Mouse (Mus musculus): ENCODE data around the gene Dot1l. TPM values are rescaled to one million over a fixed set of nuclear protein-coding genes. Genes with fewer than 3 reads are reported as not detected.
"Not testable (repeated sequence)": the region's sequence is repeated elsewhere in the genome, so short reads cannot be mapped to it uniquely, and the experiment has no call there.

Dot1l gene
- total and polyA plus RNA-seq, 2 experiments from 2014 or later = 13.4 to 34.4 TPM

DNA sequence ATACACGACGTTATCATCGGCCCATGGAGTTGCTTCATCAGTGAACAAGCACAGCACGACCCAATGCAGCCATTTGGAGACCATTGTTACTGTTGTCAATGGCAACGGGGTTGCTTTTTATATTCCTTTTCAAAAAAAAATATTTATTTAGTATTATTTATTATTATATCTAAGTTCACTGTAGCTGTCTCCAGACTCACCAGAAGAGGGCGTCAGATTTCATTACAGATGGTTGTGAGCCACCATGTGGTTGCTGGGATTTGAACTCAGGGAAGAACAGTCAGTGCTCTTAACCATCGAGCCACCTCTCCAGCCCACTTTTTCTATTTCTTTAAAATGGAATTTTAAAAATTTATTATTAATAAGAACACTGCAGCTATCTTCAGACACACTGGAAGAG lies 59.8 kb downstream of the Dot1l start:
- ATAC-seq (ENCODE audit: low FRiP score) = no peak
- H3K4me2 ChIP-seq (ENCODE audit: low read depth, low read length, poor library complexity, severe bottlenecking) = no peak overlapping the region

DNA sequence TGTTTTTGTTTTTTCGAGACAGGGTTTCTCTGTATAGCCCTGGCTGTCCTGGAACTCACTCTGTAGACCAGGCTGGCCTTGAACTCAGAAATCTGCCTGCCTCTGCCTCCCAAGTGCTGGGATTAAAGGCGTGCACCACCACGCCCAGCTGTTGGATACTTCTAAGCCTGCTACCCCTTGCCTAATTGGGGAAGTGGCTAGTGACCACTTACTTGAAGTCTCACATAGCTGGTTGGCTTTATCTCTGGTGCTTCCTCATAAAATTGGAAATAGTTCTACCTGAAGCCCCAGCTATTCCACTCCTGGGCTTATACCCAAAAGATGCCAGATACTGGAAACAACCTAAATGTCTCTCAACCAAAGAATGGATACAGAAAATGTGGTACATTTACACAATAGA lies 61.3 kb downstream of the Dot1l start:
- not testable (repeated sequence) for H3K4me2 ChIP-seq (ENCODE audit: low read depth, low read length, poor library complexity, severe bottlenecking); H3K36me3 ChIP-seq (ENCODE audit: insufficient read depth, low read length); H3K27me3 ChIP-seq (ENCODE audit: insufficient read depth, low read length); DNase-seq (ENCODE audit: low spot score); H3K9ac ChIP-seq (replicated peaks; ENCODE audit: low read length, poor library complexity, severe bottlenecking); ATAC-seq (ENCODE audit: low FRiP score); H3K4me1 ChIP-seq (ENCODE audit: insufficient read depth, low read length); H3K27ac ChIP-seq (ENCODE audit: low read depth, low read length); H3K9me3 ChIP-seq (ENCODE audit: low read length); H3K4me3 ChIP-seq (ENCODE audit: low read depth, low read length)
- 80% methylated on average over 3 of the region's 3 CpGs for WGBS

More for the DNA sequence above, 59.8 kb downstream of the Dot1l start:
- no peaks in the 10 kb centered on the region for H3K36me3 ChIP-seq (ENCODE audit: insufficient read depth, low read length)
- H3K27me3 ChIP-seq (ENCODE audit: insufficient read depth, low read length) = no peaks in the 10 kb centered on the region
- H3K4me3 ChIP-seq (ENCODE audit: low read depth, low read length) = no peak overlapping the region
- TF ChIP-seq CTCF (IDR thresholded peaks at IDR 0.05) = 0 out of 2 replicates have a peak, but pooled peaks have one; percentile 16
- DNase-seq (ENCODE audit: low spot score) = no peak
- H3K27ac ChIP-seq (ENCODE audit: low read depth, low read length) = no peak overlapping the region
- H3K9ac ChIP-seq (replicated peaks; ENCODE audit: low read length, poor library complexity, severe bottlenecking) = no peak overlapping the region
- WGBS = 59% methylated on average over 7 of the region's 7 CpGs
- no peaks in the 10 kb centered on the region for H3K9me3 ChIP-seq (ENCODE audit: low read length)
- peaks cover 5% of the 10 kb centered on the region; the same call in 1 of the 2 replicates for H3K4me1 ChIP-seq (ENCODE audit: insufficient read depth, low read length)

DNA sequence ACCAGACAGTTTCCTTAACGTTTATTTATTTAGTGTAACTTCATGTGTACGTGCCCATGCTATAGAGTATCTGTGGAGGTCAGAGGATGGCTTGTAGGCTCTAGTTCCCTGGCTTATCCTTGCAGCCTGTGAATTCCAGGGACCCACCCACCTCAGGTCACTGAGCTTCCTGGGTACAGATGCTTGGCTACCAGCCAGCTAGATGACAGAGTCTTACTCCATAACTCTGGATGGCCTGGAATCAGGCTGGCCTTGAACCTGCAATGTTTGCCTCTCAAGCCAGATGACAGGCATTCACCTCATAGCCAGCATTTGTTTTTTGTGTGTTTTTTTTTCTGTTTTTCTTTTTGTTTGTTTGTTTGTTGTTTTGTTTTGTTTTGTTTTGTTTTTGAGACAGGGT lies 62.2 kb downstream of the Dot1l start:
- no peak for TF ChIP-seq CTCF (IDR thresholded peaks at IDR 0.05)
- no peak overlapping the region for H3K9ac ChIP-seq (replicated peaks; ENCODE audit: low read length, poor library complexity, severe bottlenecking)
- DNase-seq (ENCODE audit: low spot score) (no peak), ATAC-seq (ENCODE audit: low FRiP score) (no peak)
- no peak overlapping the region for H3K4me3 ChIP-seq (ENCODE audit: low read depth, low read length)
- no peak overlapping the region for H3K4me2 ChIP-seq (ENCODE audit: low read depth, low read length, poor library complexity, severe bottlenecking)
- H3K4me1 ChIP-seq (ENCODE audit: insufficient read depth, low read length) = no peaks in the 10 kb centered on the region
- H3K27ac ChIP-seq (ENCODE audit: low read depth, low read length) = no peak overlapping the region
- H3K9me3 ChIP-seq (ENCODE audit: low read length) = no peaks in the 10 kb centered on the region
- no peaks in the 10 kb centered on the region for H3K36me3 ChIP-seq (ENCODE audit: insufficient read depth, low read length)
- 58% methylated on average over 2 of the region's 2 CpGs for WGBS
- H3K27me3 ChIP-seq (ENCODE audit: insufficient read depth, low read length) = no peaks in the 10 kb centered on the region

DNA sequence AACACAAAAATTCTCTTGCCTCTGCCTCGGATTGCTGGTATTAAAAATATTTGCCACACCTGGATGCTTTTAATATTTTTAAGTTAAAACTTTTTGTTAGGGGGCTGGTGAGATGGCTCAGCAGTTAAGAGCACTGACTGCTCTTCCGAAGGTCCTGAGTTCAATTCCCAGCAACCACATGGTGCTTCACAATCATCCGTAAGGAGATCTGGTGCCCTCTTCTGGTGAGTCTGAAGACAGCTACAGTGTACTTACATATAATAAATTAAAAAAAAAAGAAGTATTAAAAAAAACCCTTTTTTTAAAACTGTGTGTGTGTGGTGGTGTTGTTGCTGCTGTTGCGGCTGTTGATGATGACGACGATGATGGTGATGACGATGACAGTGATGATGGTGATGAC lies 62.9 kb downstream of the Dot1l start:
- H3K4me1 ChIP-seq (ENCODE audit: insufficient read depth, low read length); H3K27ac ChIP-seq (ENCODE audit: low read depth, low read length); ATAC-seq (ENCODE audit: low FRiP score); H3K36me3 ChIP-seq (ENCODE audit: insufficient read depth, low read length); H3K4me3 ChIP-seq (ENCODE audit: low read depth, low read length); H3K4me2 ChIP-seq (ENCODE audit: low read depth, low read length, poor library complexity, severe bottlenecking); H3K27me3 ChIP-seq (ENCODE audit: insufficient read depth, low read length); H3K9ac ChIP-seq (replicated peaks; ENCODE audit: low read length, poor library complexity, severe bottlenecking); H3K9me3 ChIP-seq (ENCODE audit: low read length); DNase-seq (ENCODE audit: low spot score): not testable (repeated sequence)
- peak; percentile 44; the same call in 1 of the 2 replicates for TF ChIP-seq CTCF (IDR thresholded peaks at IDR 0.05)
- WGBS = 81% methylated on average over 7 of the region's 7 CpGs

DNA sequence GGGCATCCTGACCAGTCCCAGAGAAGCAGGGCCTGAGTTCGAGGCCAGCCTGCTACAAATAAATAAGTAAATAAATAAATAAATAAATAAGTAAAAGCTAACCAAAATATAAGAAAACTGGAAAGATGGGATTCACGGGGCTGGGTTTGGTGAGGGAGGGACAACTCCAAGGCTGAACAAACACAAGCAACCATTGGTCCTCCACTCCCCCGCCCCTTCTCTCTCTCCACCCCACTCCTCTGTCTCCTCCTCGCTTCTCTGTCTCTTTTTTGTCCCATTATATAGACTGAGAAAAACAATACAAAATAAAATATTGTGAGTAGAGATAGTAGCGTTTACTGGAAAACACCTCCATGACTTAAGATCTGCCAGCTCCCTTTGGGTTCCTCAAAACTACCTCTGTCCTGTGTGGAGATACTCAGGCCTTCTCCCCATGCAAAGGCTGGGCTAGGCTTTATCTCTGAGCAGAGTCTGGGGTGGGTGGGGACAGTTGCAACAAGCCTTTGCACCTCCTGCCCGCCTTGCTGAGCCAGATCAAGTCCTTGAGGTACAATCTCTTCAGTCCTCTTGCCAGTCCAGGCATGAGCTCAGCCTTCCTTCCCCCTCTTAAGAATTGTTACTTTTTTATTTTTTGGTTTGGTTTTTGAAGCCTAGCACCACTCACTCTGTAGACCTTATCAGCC lies 63.7 kb downstream of the Dot1l start:
- TF ChIP-seq CTCF (IDR thresholded peaks at IDR 0.05) = no peak
- Histone ChIP-seq H3K36me3 (ENCODE audit: insufficient read depth, low read length) (no peaks in the 10 kb centered on the region), H3K4me1 (ENCODE audit: insufficient read depth, low read length) (no peaks in the 10 kb centered on the region), H3K4me2 (ENCODE audit: low read depth, low read length, poor library complexity, severe bottlenecking) (no peak overlapping the region), H3K27me3 (ENCODE audit: insufficient read depth, low read length) (no peaks in the 10 kb centered on the region), H3K27ac (ENCODE audit: low read depth, low read length) (no peak overlapping the region), H3K9ac (replicated peaks; ENCODE audit: low read length, poor library complexity, severe bottlenecking) (no peak overlapping the region), H3K9me3 (ENCODE audit: low read length) (no peaks in the 10 kb centered on the region), H3K4me3 (ENCODE audit: low read depth, low read length) (no peak overlapping the region)
- DNase-seq (ENCODE audit: low spot score) (no peak), ATAC-seq (ENCODE audit: low FRiP score) (no peak)
- 58% methylated on average over 6 of the region's 6 CpGs for WGBS

DNA sequence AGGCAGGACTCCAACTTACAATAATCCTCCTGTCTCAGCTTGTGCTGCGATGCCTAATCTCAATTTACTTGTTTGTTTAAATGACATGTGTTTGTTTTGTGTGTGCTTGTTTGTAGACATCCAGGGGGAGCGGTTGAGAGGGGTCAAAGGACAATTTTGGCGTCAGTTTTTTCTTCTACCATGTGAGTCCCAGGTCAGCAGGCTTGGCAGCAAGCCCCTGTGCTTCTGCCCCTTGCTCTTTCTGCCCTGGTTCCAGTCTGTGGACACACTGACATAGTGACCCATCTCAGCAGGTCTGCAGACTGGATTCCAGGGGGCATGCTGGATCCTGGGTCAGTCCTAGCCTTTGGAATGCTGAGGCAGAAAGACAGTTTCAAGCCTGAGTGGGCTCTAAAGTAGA lies 64.4 kb downstream of the Dot1l start:
- no peak for DNase-seq (ENCODE audit: low spot score)
- H3K4me2 ChIP-seq (ENCODE audit: low read depth, low read length, poor library complexity, severe bottlenecking) = no peak overlapping the region
- H3K9me3 ChIP-seq (ENCODE audit: low read length) = no peaks in the 10 kb centered on the region
- no peak for TF ChIP-seq CTCF (IDR thresholded peaks at IDR 0.05)
- ATAC-seq (ENCODE audit: low FRiP score) = no peak
- no peaks in the 10 kb centered on the region for H3K27me3 ChIP-seq (ENCODE audit: insufficient read depth, low read length)
- no peak overlapping the region for H3K4me3 ChIP-seq (ENCODE audit: low read depth, low read length)
- H3K36me3 ChIP-seq (ENCODE audit: insufficient read depth, low read length) = no peaks in the 10 kb centered on the region
- H3K27ac ChIP-seq (ENCODE audit: low read depth, low read length) = no peak overlapping the region
- WGBS = 54% methylated on average over 3 of the region's 3 CpGs
- no peak overlapping the region for H3K9ac ChIP-seq (replicated peaks; ENCODE audit: low read length, poor library complexity, severe bottlenecking)
- H3K4me1 ChIP-seq (ENCODE audit: insufficient read depth, low read length) = no peaks in the 10 kb centered on the region

All from midbrain, postnatal 0 days (tissue).